Mouse (Mus musculus): ENCODE measurements around the gene A030014E15Rik. TPM values are rescaled to one million over a fixed set of nuclear protein-coding genes. Genes with fewer than 3 reads are reported as not detected.

Gene A030014E15Rik
- total RNA-seq, 2 experiments from 2014 or later = not detected

Other genes starting within 250 kb of the A030014E15Rik start
- gene Mff, start 200.0 kb upstream of the A030014E15Rik start, total RNA-seq (2021) = 100 to 1,000 TPM; 262 to 266 TPM
- not detected for gene Tm4sf20, start 156.5 kb upstream of the A030014E15Rik start, total RNA-seq (2021)
- not detected for gene Gm47791, start 153.7 kb upstream of the A030014E15Rik start, total RNA-seq (2021)
- 10 to 100 TPM; 72.5 to 80.7 TPM for gene Agfg1, start 85.4 kb upstream of the A030014E15Rik start, total RNA-seq (2021)
- under 1 TPM; 0.49 to 0.59 TPM for gene A030005L19Rik, start 11.6 kb upstream of the A030014E15Rik start, total RNA-seq (2021)
- not detected for gene Gm6217, start 6.5 kb downstream of the A030014E15Rik start, total RNA-seq (2021)
- not detected for gene A030003K21Rik, start 18.5 kb downstream of the A030014E15Rik start, total RNA-seq (2021)
- not detected for gene Gm7544, start 31.1 kb downstream of the A030014E15Rik start, total RNA-seq (2021)
- gene Gm47955, start 35.4 kb downstream of the A030014E15Rik start, total RNA-seq (2021) = not detected
- not detected for gene Gm47959, start 75.6 kb downstream of the A030014E15Rik start, total RNA-seq (2021)
- gene Slc19a3, start 113.5 kb downstream of the A030014E15Rik start, total RNA-seq (2021) = 1 to 10 TPM; 2.0 to 2.6 TPM
- not detected for gene Krtap28-10, start 117.6 kb downstream of the A030014E15Rik start, total RNA-seq (2021)
- not detected for gene Gm47969, start 120.0 kb downstream of the A030014E15Rik start, total RNA-seq (2021)
- gene A030005K14Rik, start 134.5 kb downstream of the A030014E15Rik start, total RNA-seq (2021) = not detected
- not detected for gene Krtap28-13, start 136.0 kb downstream of the A030014E15Rik start, total RNA-seq (2021)
- not detected for gene Ccl20, start 191.8 kb downstream of the A030014E15Rik start, total RNA-seq (2021)
- gene Daw1, start 234.8 kb downstream of the A030014E15Rik start, total RNA-seq (2021) = under 1 TPM; 0.26 to 0.28 TPM

Data from left cerebral cortex, adult 18-20 months (tissue).